Mouse (Mus musculus) ES-CJ7 (cell line): ENCODE data around the gene Fgf5.

ENCODE experiments used
- DNase-seq: peaks from one replicate; pipeline ENCODE4 v3.0.0; 2011; ENCODE audit warnings: low read depth, low spot score

The Fgf5 gene

GRCm38 (mm10) chr5:98300079-98300478 lies 46.1 kb downstream of the Fgf5 start:
- DNase-seq: no peak

DNA sequence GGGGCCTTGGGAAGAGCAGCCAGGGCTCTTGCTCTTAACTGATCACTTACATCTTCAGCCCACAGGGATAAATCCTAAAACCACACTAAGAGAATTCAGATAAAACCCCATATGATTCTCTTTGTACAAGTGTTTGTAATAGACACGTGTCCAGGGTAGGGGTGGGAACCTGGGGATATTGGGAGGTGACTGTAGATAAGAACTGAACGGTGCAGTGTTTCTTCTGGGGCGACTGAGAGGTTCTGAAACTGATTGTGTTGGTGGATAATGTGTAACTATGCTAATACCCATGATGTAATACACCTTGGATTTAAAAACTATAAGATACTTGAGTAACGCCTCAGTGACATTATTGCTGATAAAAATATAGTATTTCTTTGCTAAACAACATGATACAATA lies 51.7 kb downstream of the Fgf5 start:
- DNase-seq: no peak

DNA sequence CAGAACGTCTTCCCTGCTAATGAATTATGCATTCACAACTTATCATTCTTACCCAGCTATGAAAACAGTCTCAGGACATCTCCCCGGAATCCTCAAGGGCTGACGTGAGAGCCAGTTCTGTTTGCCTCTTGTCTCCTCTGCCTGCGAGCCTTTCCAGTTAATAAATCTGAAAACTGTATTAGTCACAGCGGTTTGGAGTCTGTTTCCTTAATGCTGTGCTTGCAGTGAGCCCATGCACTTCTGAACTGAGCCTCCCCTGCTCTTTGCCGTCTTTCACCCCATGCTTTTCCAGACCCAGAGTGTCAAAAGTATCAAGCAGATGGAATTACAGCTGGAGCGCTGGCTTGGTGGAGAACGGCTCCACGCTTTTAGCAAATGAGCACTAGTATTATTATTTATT lies 52.5 kb downstream of the Fgf5 start:
- DNase-seq: no peak

DNA sequence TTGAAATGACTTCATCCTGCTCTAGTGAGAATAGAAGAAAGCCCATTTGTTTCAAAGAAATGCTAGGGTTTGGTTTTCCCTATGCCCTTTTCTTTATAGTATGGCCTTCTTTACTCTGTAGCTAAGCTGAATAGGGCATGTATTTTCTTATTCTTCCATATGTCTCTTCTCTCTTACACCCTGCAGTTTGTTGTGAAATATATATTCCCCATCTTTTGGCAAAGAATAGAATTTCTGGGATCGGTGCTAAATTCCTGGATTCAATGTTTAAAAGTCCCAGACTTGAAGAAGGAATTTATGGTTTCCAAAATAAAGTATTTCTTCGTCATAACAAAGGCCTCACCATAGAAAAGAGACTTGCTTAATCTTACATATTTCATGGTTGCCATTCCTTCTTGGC lies 72.6 kb downstream of the Fgf5 start:
- no peak for DNase-seq
